ENCODE assay signal across 18 mouse cellular contexts in the genomic region with DNA sequence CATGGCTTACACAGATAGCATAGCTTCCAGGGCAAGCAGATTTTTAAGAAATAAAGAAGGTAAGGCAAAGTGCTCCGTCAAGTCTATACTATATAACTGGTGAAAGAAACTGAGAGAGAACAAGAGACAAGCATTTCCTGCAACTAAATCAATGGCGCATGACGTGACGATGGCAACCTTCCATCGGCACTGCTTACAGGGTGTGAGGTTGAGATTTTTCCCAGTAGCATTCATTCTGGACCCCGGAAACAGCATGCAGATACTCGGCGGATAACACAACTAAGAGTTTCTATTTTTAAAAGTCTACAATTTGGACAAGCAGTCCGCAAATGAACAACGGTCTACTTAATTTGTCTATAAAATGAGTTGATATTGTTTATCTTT. TPM values are rescaled to one million over a fixed set of nuclear protein-coding genes. Genes with fewer than 3 reads are reported as not detected.
DNase-seq lines count a peak whose midpoint lies in the region; ATAC-seq lines count a peak whose summit lies in the region.
"Had no signal": no experiment of that assay in that cellular context is flagged by ENCODE, and none has a peak within 500 bp of the region (broad histone marks: within the 10 kb centered on the region; RNA-seq: fewer than 3 reads in every experiment).

No protein-coding gene starts in this region.

- no peak overlapping the region for H3K9ac ChIP-seq in kidney, embryonic 15.5 days
- H3K9ac ChIP-seq: embryonic facial prominence, embryonic 12.5 days; forebrain, embryonic 15.5 days; heart, embryonic 12.5 days; hindbrain, embryonic 12.5 days had no signal

- DNase-seq in heart, postnatal 10 days: peak; percentile 16 to 20
- no peak for DNase-seq in heart, adult 11 months
- peak; percentile 43 for DNase-seq in kidney, adult 18-20 months
- DNase-seq in kidney, adult 9 months: peak; percentile 40
- DNase-seq in kidney, postnatal 36 days: peak; percentile 35 to 64
- DNase-seq in left cerebral cortex, postnatal 25 days (ENCODE audit: low spot score in 2 of 2): no peak
- DNase-seq: adrenal gland, postnatal 10 days; cerebellum, adult 11-12 months; cerebellum, adult 9-10 months; cerebellum, postnatal 25 days; heart, adult 2 months; heart, postnatal 36 days had no signal

- H3K27me3 ChIP-seq in kidney, embryonic 15.5 days: no peaks in the 10 kb centered on the region
- H3K27me3 ChIP-seq: embryonic facial prominence, embryonic 12.5 days; forebrain, embryonic 15.5 days; heart, embryonic 12.5 days; hindbrain, embryonic 12.5 days had no signal

- intact Hi-C loops in heart, postnatal 10 days (cut with DNase I): no loop called here
- intact Hi-C loops in left cerebral cortex, postnatal 25 days (cut with DNase I): no loop called here

- H3K4me2 ChIP-seq in kidney, embryonic 15.5 days: no peak overlapping the region
- H3K4me2 ChIP-seq: embryonic facial prominence, embryonic 12.5 days; forebrain, embryonic 15.5 days; heart, embryonic 12.5 days; hindbrain, embryonic 12.5 days had no signal

- ATAC-seq in kidney, embryonic 15.5 days (replicated peaks; ENCODE audit: low FRiP score): no peak
- ATAC-seq in megakaryocyte-erythroid progenitor cell, adult 5-6 weeks (replicated peaks; ENCODE audit: low FRiP score, low TSS enrichment, poor library complexity, severe bottlenecking): no peak
- ATAC-seq: forebrain, embryonic 15.5 days had no signal

- H3K4me1 ChIP-seq in kidney, embryonic 15.5 days: peaks cover 16% of the 10 kb centered on the region; the same call in 1 of the 2 replicates

- H3K4me3 ChIP-seq in kidney, embryonic 15.5 days (replicated peaks): no peak overlapping the region
- H3K4me3 ChIP-seq: embryonic facial prominence, embryonic 12.5 days; forebrain, embryonic 15.5 days; heart, adult 2 months; heart, embryonic 12.5 days; hindbrain, embryonic 12.5 days had no signal

- no peaks in the 10 kb centered on the region for H3K36me3 ChIP-seq in kidney, embryonic 15.5 days
- H3K36me3 ChIP-seq: embryonic facial prominence, embryonic 12.5 days; forebrain, embryonic 15.5 days; heart, embryonic 12.5 days; hindbrain, embryonic 12.5 days had no signal

- no peak overlapping the region for H3K27ac ChIP-seq in kidney, embryonic 15.5 days
- H3K27ac ChIP-seq: embryonic facial prominence, embryonic 12.5 days; forebrain, embryonic 15.5 days; heart, adult 2 months; hindbrain, embryonic 12.5 days had no signal

- H3K9me3 ChIP-seq in kidney, embryonic 15.5 days (replicated peaks): no peaks in the 10 kb centered on the region
- H3K9me3 ChIP-seq: embryonic facial prominence, embryonic 12.5 days; forebrain, embryonic 15.5 days; heart, embryonic 12.5 days; hindbrain, embryonic 12.5 days had no signal

- 63% methylated on average over 10 of the region's 10 CpGs for WGBS in kidney, embryonic 15.5 days

RNA-seq across cellular contexts. Expression of a gene that starts 55.9 kb away (rescaled TPM):
- 10 to 100 TPM; 17.0 to 19.7 TPM for total RNA-seq in heart, postnatal 10 days (2021)
- 12.5 and 13.0 TPM in 2 replicates for polyA plus RNA-seq in kidney, embryonic 15.5 days (2015; fragmentation: Nextera tagmentation; extraction: Ambion mirVana)
- total RNA-seq in megakaryocyte-erythroid progenitor cell, adult 5-6 weeks (2014; fragmentation: Nextera tagmentation): 11.6 and 14.2 TPM in 2 replicates
- total RNA-seq in megakaryocyte-erythroid progenitor cell, adult 5-6 weeks (2017): 9.9 and 11.4 TPM in 2 replicates
- 10 to 100 TPM; 49.4 to 52.5 TPM for total RNA-seq in left cerebral cortex, postnatal 25 days (2021)

RNA-seq across cellular contexts. Expression of a gene that starts 56.0 kb away (rescaled TPM):
- total RNA-seq in heart, postnatal 10 days (2021): 100 to 1,000 TPM; 208 to 218 TPM
- 618 and 674 TPM in 2 replicates for polyA plus RNA-seq in kidney, embryonic 15.5 days (2015; fragmentation: Nextera tagmentation; extraction: Ambion mirVana)
- 228 and 242 TPM in 2 replicates for total RNA-seq in megakaryocyte-erythroid progenitor cell, adult 5-6 weeks (2014; fragmentation: Nextera tagmentation)
- 570 and 661 TPM in 2 replicates for total RNA-seq in megakaryocyte-erythroid progenitor cell, adult 5-6 weeks (2017)
- total RNA-seq in left cerebral cortex, postnatal 25 days (2021): 100 to 1,000 TPM; 221 to 233 TPM

Comparison
In these comparisons a context has a peak if more than half of its experiments do, and no peak if none do; other contexts are left out.
1. DNase-seq: peak in heart, postnatal 10 days (2 of 2), kidney, adult 18-20 months (single experiment), kidney, adult 9 months (single experiment) and kidney, postnatal 36 days (2 of 2); none in heart, adult 11 months (single experiment) and left cerebral cortex, postnatal 25 days (0 of 2).